Mouse (Mus musculus): ENCODE results near the gene Zfhx3. TPM values are rescaled to one million over a fixed set of nuclear protein-coding genes. Genes with fewer than 3 reads are reported as not detected.

The Zfhx3 gene
- total RNA-seq, 2 experiments from 2014 or later, result 4.2 to 5.5 TPM

GRCm38 (mm10) chr8:108951560-108951959 is 1009.1 kb downstream of the Zfhx3 start:
- no peak for DNase-seq (ENCODE audit: low spot score in 2 of 2)

- DNase-seq (ENCODE audit: low spot score in 2 of 2), result peak; percentile 5 to 17
These were observed 1014.0 kb downstream of the Zfhx3 start for GRCm38 (mm10) chr8:108956416-108956815.

GRCm38 (mm10) chr8:108962516-108962915 is 1020.1 kb downstream of the Zfhx3 start:
- no peak for DNase-seq (ENCODE audit: low spot score in 2 of 2)

- DNase-seq (ENCODE audit: low spot score in 2 of 2), result no peak
These were observed 1020.7 kb downstream of the Zfhx3 start for GRCm38 (mm10) chr8:108963181-108963580.

GRCm38 (mm10) chr8:108966041-108966440 is 1023.6 kb downstream of the Zfhx3 start:
- no peak for DNase-seq (ENCODE audit: low spot score in 2 of 2)

- peak; percentile 39 to 50 for DNase-seq (ENCODE audit: low spot score in 2 of 2)
These were observed 1031.3 kb downstream of the Zfhx3 start for GRCm38 (mm10) chr8:108973639-108974325.

GRCm38 (mm10) chr8:108977693-108978361 is 1035.4 kb downstream of the Zfhx3 start:
- no peak for DNase-seq (ENCODE audit: low spot score in 2 of 2)

GRCm38 (mm10) chr8:108978362-108978750 is 1035.9 kb downstream of the Zfhx3 start:
- no peak for DNase-seq (ENCODE audit: low spot score in 2 of 2)

- no peak for DNase-seq (ENCODE audit: low spot score in 2 of 2)
These were observed 1042.5 kb downstream of the Zfhx3 start for GRCm38 (mm10) chr8:108984904-108985303.

GRCm38 (mm10) chr8:108989841-108990240 is 1047.4 kb downstream of the Zfhx3 start:
- no peak for DNase-seq (ENCODE audit: low spot score in 2 of 2)

GRCm38 (mm10) chr8:108990537-108990936 is 1048.1 kb downstream of the Zfhx3 start:
- no peak for DNase-seq (ENCODE audit: low spot score in 2 of 2)

GRCm38 (mm10) chr8:108991395-108991794 is 1049.0 kb downstream of the Zfhx3 start:
- DNase-seq (ENCODE audit: low spot score in 2 of 2), result no peak

- DNase-seq (ENCODE audit: low spot score in 2 of 2), result no peak
These were observed 1051.3 kb downstream of the Zfhx3 start for GRCm38 (mm10) chr8:108993718-108994117.

GRCm38 (mm10) chr8:108994187-108994586 is 1051.7 kb downstream of the Zfhx3 start:
- DNase-seq (ENCODE audit: low spot score in 2 of 2), result no peak

- no peak for DNase-seq (ENCODE audit: low spot score in 2 of 2)
These were observed 1052.4 kb downstream of the Zfhx3 start for GRCm38 (mm10) chr8:108994880-108995279.

GRCm38 (mm10) chr8:108997334-108997733 is 1054.9 kb downstream of the Zfhx3 start:
- no peak for DNase-seq (ENCODE audit: low spot score in 2 of 2)

GRCm38 (mm10) chr8:108999297-109000249 is 1057.1 kb downstream of the Zfhx3 start:
- no peak for DNase-seq (ENCODE audit: low spot score in 2 of 2)

GRCm38 (mm10) chr8:109001031-109001430 is 1058.6 kb downstream of the Zfhx3 start:
- no peak for DNase-seq (ENCODE audit: low spot score in 2 of 2)

GRCm38 (mm10) chr8:109001923-109002322 is 1059.5 kb downstream of the Zfhx3 start:
- DNase-seq (ENCODE audit: low spot score in 2 of 2), result no peak

GRCm38 (mm10) chr8:109006986-109007385 is 1064.5 kb downstream of the Zfhx3 start:
- no peak for DNase-seq (ENCODE audit: low spot score in 2 of 2)
